Mouse (Mus musculus) cerebellum, adult 2 months (tissue): ENCODE measurements at regions not wholly inside any gene's neighbourhood (a gene's known extent, or its start where the extent isn't known, plus 50 kb on each side); places are given as distances from the start of the nearest gene placed in this dataset.

Source experiments
- DNase-seq, 2 experiments: peaks; one replicate each; pipeline ENCODE4 v3.0.0; 2021
- H3K27ac ChIP-seq: fragments of 200-500 bp; 2 replicates; pipeline ENCODE4 v1.5.1; 2012; ENCODE audit warnings: low read length, control low read depth, inconsistent platforms; ENCODE audit not compliant: insufficient read depth
- H3K27me3 ChIP-seq: fragments of 200-500 bp; 2 replicates; pipeline ENCODE4 v1.6.1; 2012; ENCODE audit warnings: inconsistent platforms, mild to moderate bottlenecking, low read length, moderate library complexity; ENCODE audit not compliant: control insufficient read depth, insufficient read depth
- H3K4me1 ChIP-seq: fragments of 200-500 bp; 2 replicates; pipeline ENCODE4 v1.6.1; 2011; ENCODE audit warnings: low read length; ENCODE audit not compliant: control insufficient read depth, insufficient read depth
- H3K4me3 ChIP-seq: fragments of 200-500 bp; replicated peaks from 2 replicates; pipeline ENCODE3; 2011; ENCODE audit warnings: mild to moderate bottlenecking, low read depth, low read length, control low read depth; ENCODE audit not compliant: insufficient read depth
- CTCF ChIP-seq: fragments of 200-500 bp; IDR thresholded peaks from 2 replicates; pipeline ENCODE4 v1.5.1; 2011; ENCODE audit warnings: low read depth, mild to moderate bottlenecking, control low read depth, low read length, moderate library complexity, borderline replicate concordance; ENCODE audit not compliant: insufficient read depth
- POLR2A ChIP-seq: fragments of 200-500 bp; IDR thresholded peaks from 2 replicates; pipeline ENCODE4 v1.6.1; 2011; ENCODE audit warnings: low read length, control low read depth, borderline replicate concordance; ENCODE audit not compliant: insufficient read depth
- WGBS: fragments of 180-500 bp; shearing (Covaris S2); methylation state at CpG from one replicate; pipeline ENCODE4 v1.1.7; 2018; 5-methylcytosine and 5-hydroxymethylcytosine counted together

DNA sequence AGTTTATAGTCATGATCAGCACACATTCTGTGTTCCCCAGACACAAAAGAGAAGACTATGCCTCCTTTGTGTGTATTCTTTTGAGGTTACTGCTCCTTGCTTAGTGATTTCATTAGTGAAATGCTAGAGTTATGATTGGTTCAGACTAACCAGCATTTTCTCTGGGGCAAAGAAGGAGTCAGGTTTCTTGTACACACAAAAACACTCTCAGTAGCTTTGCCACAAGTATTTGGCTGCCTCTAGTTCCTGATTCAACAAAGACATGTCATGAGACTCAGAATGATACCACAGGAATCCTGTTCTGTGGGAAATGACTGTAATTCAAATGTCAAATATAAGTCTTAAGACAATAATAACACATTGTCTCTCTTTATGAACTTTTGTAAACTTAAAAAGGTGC is 86.9 kb downstream of the Alx1 start:
- no peaks in the 10 kb centered on the region for H3K27me3 ChIP-seq
- no peak for DNase-seq
- H3K27ac ChIP-seq: no peak overlapping the region
- TF ChIP-seq CTCF (no peak), POLR2A (no peak)
- H3K4me3 ChIP-seq: no peak overlapping the region
- H3K4me1 ChIP-seq: no peaks in the 10 kb centered on the region

DNA sequence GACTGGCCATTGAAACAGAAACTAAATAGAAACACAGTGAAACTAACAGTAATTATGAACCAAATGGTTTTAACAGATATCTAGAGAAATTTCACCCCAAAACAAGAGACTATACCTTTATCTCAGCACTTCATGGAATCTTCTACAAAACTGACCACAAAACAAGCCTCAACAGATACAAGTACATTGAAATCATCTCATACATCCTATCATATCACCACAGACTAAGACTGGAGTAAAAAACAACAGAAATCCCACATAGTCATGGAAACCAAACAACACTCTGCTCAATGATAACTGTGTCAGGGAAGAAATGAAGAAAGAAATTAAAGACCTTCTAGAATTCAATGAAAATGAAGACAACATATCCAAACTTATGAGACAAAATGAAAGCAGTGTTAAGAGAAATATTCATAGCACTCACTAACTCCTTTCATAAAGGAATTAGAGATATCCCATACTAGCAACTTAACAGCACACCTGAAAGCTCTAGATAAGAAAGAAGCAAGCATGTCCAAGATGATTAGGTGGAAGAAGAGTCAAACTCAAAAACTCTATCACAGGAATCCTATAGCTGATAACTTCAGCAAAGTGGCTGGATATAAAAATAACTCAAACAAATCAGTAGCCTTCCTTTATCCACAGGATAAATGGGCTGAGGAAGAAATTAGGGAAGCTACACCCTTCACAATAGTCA is 89.0 kb downstream of the Alx1 start:
- no peak overlapping the region for H3K4me3 ChIP-seq
- no peak for DNase-seq
- TF ChIP-seq POLR2A (no peak), CTCF (no peak)
- no peaks in the 10 kb centered on the region for H3K4me1 ChIP-seq
- H3K27me3 ChIP-seq: no peaks in the 10 kb centered on the region
- no peak overlapping the region for H3K27ac ChIP-seq

DNA sequence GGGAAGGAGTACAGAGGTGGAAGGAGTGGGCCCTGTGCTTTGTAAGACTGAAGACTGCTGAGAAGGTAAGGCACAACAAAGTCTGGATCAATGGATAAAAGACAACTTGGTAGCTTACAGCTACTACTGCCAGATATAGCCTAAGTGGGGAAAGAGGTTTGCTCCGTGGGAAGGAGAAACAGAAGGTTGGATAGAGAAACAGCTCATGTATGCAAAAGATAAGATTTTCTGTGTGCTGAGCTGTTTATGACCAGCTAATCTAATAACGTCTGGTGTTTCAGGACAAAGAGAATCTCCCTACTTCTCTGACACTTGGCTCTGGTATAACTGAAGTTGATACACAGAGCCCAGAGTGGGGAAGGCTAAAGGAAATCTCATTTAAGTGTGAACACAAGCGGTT is 98.6 kb downstream of the Alx1 start:
- 68% methylated on average over 3 of the region's 3 CpGs for WGBS
- Histone ChIP-seq H3K27ac (no peak overlapping the region), H3K27me3 (no peaks in the 10 kb centered on the region), H3K4me1 (no peaks in the 10 kb centered on the region), H3K4me3 (no peak overlapping the region)
- no peak for DNase-seq
- TF ChIP-seq POLR2A (no peak), CTCF (no peak)

DNA sequence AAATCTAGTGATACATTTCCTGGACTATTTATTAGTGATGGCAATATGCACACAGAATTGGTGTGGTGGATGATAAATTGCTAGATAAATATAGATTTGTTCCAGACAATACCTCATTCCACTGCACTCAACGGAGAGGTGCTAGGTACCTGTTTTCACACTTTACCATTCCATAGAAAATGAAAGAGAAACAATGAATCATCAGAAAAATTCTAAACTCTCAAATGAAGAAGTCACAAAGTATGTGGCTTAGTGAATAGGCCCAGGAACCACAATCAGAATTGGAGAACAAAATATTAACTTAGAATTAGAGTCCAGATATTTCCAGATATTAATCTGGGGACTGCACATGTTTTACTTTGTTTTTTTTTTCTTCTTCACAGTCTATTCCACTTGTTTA is 101.4 kb downstream of the Alx1 start:
- H3K27me3 ChIP-seq: no peaks in the 10 kb centered on the region
- WGBS: 87% methylated on average over 1 of the region's 1 CpGs
- H3K4me1 ChIP-seq: no peaks in the 10 kb centered on the region
- no peak overlapping the region for H3K4me3 ChIP-seq
- TF ChIP-seq POLR2A (no peak), CTCF (no peak)
- H3K27ac ChIP-seq: no peak overlapping the region
- DNase-seq: no peak

DNA sequence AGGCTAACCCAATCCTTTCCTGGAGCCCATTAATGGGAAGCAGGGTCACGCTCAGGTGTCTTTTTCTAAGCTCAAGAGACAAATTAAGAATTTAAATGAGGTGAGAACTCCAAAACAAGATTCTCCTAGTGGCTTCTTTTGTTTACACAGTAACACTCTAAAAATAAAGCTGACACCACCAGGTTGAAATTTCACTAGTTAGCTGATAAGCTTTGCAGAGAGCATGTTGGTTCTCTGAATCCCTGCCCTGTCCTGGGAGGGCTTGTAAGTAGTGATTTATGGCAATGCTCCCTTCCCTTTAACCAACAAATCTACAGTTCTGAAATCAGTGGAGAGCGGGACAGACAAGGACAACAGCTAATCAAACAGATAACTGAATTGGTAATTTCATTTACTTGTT is 132.6 kb downstream of the Alx1 start:
- no peak overlapping the region for H3K27ac ChIP-seq
- no peaks in the 10 kb centered on the region for H3K27me3 ChIP-seq
- 74% methylated on average over 2 of the region's 2 CpGs for WGBS
- no peak overlapping the region for H3K4me3 ChIP-seq
- TF ChIP-seq POLR2A (no peak), CTCF (no peak)
- H3K4me1 ChIP-seq: no peaks in the 10 kb centered on the region
- no peak for DNase-seq

DNA sequence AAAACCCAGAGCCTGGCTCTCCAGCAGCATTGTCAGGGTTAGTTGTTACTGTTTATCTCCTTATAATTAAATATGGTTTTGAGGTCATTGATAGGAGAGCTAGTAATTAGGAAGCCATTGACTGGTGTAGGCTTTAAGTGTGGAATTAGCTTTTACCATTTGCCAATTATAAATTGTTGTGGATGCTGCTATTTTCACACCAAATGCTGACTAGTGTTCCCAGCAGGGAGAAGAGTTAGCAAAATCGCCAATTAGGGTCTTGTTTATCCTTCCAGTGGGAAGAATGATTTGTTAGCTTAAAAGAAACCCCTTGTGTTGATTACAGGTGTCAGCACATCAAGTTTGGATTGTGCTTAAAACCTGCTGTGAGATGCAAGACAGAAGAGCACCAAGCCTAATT is 134.1 kb downstream of the Alx1 start:
- WGBS: 13% methylated on average over 1 of the region's 1 CpGs
- no peaks in the 10 kb centered on the region for H3K27me3 ChIP-seq
- TF ChIP-seq CTCF (no peak), POLR2A (no peak)
- H3K27ac ChIP-seq: no peak overlapping the region
- no peaks in the 10 kb centered on the region for H3K4me1 ChIP-seq
- no peak for DNase-seq
- H3K4me3 ChIP-seq: no peak overlapping the region

DNA sequence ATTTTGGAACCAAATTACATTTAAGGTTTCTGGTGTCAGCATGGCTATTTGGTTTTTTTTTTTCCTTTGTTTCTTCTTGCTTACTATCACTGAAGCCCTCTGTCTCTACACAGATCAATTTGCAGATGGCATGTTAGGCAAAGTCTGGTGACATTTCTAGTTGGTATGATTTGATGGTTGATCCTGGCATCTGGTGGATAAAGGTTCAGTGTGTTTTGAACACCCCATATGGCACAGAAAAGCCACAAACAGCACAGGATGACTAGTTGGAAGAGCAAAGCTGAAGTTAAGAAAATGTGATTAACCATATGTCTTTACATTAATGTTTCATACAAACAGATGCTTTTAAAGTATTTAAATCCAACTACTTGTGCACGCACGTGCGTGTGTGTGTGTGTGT is 137.6 kb downstream of the Alx1 start:
- WGBS: 91% methylated on average over 3 of the region's 3 CpGs
- no peak overlapping the region for H3K4me3 ChIP-seq
- no peak for DNase-seq
- H3K4me1 ChIP-seq: no peaks in the 10 kb centered on the region
- no peaks in the 10 kb centered on the region for H3K27me3 ChIP-seq
- TF ChIP-seq CTCF (no peak), POLR2A (no peak)
- no peak overlapping the region for H3K27ac ChIP-seq

DNA sequence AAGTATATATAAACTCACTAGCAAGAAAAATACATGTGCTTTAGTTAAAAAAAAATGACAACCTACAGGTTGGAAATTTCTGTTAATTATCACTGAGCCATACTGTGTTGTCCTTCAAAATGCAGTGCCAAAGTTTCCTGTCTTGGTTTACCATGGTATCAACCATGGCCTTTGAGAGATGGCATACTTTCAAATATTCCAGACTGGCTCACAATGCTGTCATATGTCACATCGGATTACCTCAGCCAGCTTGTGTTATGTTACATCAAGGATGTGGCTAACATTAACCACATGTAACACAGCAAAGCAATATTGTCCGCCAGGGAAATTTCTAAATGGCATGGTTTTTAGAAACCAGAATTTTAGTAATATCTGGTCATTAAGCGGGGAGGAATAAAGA is 140.3 kb downstream of the Alx1 start:
- Histone ChIP-seq H3K4me3 (no peak overlapping the region), H3K4me1 (no peaks in the 10 kb centered on the region), H3K27ac (no peak overlapping the region), H3K27me3 (no peaks in the 10 kb centered on the region)
- 51% methylated on average over 3 of the region's 3 CpGs for WGBS
- no peak for DNase-seq
- TF ChIP-seq POLR2A: no peak
- TF ChIP-seq CTCF: no peak

DNA sequence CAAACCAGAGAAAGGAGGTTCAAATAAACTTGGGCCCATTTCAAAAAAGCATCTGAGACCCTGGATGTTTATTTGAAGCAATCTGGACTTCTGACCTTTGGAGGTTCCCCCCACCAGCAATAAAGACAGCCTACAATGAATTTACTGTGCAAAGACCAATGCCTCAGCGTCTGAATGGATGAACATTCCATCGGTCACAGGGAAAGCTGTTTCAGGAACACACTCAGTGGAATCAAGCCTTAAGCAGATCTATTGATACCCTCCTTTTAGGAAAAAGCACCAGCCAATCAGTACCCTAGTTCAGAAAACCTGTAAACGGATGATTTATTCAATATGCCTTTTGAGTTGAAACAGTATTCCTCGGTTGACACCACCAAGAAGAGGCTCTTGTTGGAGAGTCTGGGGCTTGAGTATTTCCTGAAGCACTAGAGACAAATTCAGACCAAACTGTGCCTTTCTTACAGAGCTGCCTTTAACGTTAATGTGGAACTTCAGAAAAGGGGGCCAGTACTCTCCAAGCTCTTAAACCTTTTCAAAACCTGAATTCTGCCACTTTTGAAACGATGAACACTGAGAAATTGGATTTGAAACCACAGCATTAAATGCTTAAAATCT is 148.1 kb downstream of the Alx1 start:
- 76% methylated on average over 6 of the region's 6 CpGs for WGBS
- TF ChIP-seq POLR2A (no peak), CTCF (no peak)

More for the DNA sequence above, 148.1 kb downstream of the Alx1 start:
- Histone ChIP-seq H3K27me3 (no peaks in the 10 kb centered on the region), H3K4me1 (no peaks in the 10 kb centered on the region), H3K27ac (no peak overlapping the region), H3K4me3 (no peak overlapping the region)
- no peak for DNase-seq
